Mouse (Mus musculus) erythroblast, embryonic 14.5 days (primary cell): ENCODE data around the gene Prr7. TPM values are rescaled to one million over a fixed set of nuclear protein-coding genes. Genes with fewer than 3 reads are reported as not detected.

Experiments
- H3K27me3 ChIP-seq: 2 replicates; pipeline ENCODE4 v1.6.1; 2012; ENCODE audit warnings: inconsistent platforms; ENCODE audit not compliant: control insufficient read depth
- H3K36me3 ChIP-seq: 2 replicates; pipeline ENCODE4 v1.6.1; 2012; ENCODE audit warnings: mild to moderate bottlenecking, inconsistent platforms; ENCODE audit not compliant: control insufficient read depth
- H3K4me1 ChIP-seq: 2 replicates; pipeline ENCODE4 v1.6.1; 2012; ENCODE audit warnings: inconsistent platforms; ENCODE audit not compliant: control insufficient read depth
- H3K4me3 ChIP-seq: replicated peaks from 2 replicates; pipeline ENCODE3; 2012; ENCODE audit warnings: moderate library complexity, mild to moderate bottlenecking, inconsistent platforms
- H3K9me3 ChIP-seq: 2 replicates; pipeline ENCODE4 v1.6.1; 2012; ENCODE audit warnings: low read length, inconsistent platforms, mixed read lengths; ENCODE audit not compliant: control insufficient read depth
- GATA1 ChIP-seq: IDR thresholded peaks from 2 replicates; pipeline ENCODE4 v1.6.1; 2012; ENCODE audit warnings: low read length, inconsistent platforms, mixed read lengths
- TAL1 ChIP-seq: IDR thresholded peaks from 3 replicates; pipeline ENCODE4 v1.6.1; 2012; ENCODE audit warnings: low read length, inconsistent platforms, mixed read lengths
- polyA plus RNA-seq: library from polyadenylated mRNA; stranded (reverse); fragments of >175 nt; gene quantifications from 2 replicates; pipeline ENCODE4 v1.2.3, GENCODE M21; 2012

The Prr7 gene
- polyA plus RNA-seq, 1 experiment: 0.23 TPM

DNA sequence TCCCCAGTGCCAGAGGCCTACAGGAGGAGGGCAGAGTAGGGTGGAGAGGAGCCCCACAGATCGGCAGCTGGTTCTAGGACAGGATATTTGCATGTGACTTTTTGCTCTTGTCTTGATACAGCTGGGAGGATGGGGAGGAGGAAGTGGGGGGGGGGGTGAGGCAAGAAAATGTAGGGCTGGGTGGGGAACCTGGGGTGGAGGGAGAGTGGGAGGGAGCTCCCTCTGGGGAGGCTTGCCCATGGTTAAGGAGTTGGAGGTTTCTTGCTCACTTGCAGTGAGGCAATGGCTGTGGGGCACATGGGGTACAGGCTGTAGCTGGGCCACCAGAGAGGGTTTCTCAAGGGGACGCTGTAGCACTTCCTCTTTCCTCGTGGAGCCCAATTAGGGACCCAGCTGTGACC is 16.5 kb upstream of the Prr7 start:
- TF ChIP-seq GATA1 (no peak), TAL1 (no peak)
- peaks cover 5% of the 10 kb centered on the region for H3K27me3 ChIP-seq
- H3K9me3 ChIP-seq: no peaks in the 10 kb centered on the region
- H3K4me1 ChIP-seq: peaks cover 62% of the 10 kb centered on the region
- peak overlapping the region; percentile 97 for H3K4me3 ChIP-seq
- peaks cover 60% of the 10 kb centered on the region for H3K36me3 ChIP-seq

DNA sequence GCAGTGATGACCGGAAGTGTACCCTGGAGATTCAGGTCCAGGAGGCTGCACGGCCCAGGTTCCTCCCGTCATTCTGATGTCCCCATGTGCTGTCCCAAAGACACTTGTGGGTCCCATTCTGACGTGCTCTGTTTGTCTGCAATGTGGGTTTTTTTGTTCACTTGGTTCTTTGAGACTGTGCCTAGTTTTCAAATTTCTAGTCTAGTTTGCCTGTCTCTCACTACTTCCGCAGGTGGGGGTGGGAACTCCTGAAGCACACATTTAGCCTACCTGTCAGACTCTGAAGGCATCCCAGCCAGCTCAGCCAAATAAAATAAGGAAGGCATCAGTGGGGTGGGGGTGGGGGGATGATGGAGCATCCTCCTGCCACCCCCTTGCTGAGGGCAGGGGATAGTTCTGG is 15.9 kb upstream of the Prr7 start:
- H3K9me3 ChIP-seq: no peaks in the 10 kb centered on the region
- H3K4me1 ChIP-seq: peaks cover 62% of the 10 kb centered on the region
- no peak overlapping the region for H3K4me3 ChIP-seq
- no peak for TF ChIP-seq GATA1
- no peak for TF ChIP-seq TAL1
- H3K36me3 ChIP-seq: peaks cover 66% of the 10 kb centered on the region
- H3K27me3 ChIP-seq: peaks cover 3% of the 10 kb centered on the region

DNA sequence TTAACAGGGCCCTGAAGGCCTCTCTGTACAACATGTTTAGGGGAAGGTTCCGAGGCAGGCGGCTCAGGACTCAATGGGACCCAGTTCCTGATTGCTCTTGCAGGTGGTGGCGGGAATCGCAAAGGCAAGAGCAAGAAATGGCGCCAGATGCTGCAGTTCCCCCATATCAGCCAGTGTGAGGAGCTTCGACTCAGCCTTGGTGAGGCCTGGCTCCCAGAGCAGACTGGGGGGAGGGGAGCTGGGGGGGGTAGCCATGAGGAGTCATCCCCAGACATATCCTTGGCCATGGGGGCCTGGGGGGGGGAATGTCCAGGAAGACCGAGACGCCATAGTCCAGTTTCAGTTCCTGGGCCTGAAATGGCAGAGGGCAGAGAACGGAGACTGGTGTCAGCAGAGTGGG is 14.9 kb upstream of the Prr7 start:
- Histone ChIP-seq H3K27me3 (no peaks in the 10 kb centered on the region), H3K9me3 (no peaks in the 10 kb centered on the region), H3K4me1 (peaks cover 55% of the 10 kb centered on the region), H3K4me3 (no peak overlapping the region), H3K36me3 (peaks cover 76% of the 10 kb centered on the region)
- TF ChIP-seq GATA1: no peak
- no peak for TF ChIP-seq TAL1

DNA sequence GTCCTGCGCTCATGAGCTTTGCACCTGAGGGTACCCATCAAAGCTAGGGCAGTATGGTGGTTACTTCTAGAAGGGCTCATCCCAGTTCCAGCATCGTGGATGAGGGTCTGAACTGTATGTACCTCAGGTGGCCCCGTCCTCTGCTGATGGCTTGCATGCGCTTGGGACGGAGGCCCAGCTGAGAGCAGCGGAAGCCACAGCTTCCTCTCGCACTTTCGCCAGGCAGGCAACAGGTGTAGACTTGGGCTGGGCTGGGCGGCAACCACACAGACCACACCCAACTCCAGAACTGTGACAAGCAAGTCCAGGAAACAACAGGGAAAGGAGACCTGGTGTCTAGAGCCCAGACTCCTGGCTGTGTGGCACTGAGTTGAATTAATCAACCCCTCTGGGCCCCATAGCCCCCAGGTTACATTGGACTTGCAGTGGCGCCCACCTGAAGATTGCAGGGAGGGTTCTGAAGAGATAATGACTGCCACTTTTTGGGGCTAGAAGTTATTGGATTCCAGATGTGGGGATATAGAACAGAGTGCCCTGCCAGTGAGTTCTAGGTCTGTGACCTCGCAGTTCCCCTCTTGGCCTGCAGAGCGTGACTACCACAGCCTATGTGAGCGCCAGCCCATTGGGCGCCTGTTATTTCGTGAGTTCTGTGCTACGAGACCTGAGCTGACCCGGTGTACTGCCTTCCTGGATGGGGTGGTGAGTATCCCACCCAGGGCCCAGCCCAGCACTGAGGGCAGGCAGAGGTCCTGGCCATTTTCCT is 14.2 kb upstream of the Prr7 start:
- Histone ChIP-seq H3K4me3 (no peak overlapping the region), H3K27me3 (no peaks in the 10 kb centered on the region), H3K4me1 (peaks cover 51% of the 10 kb centered on the region), H3K9me3 (no peaks in the 10 kb centered on the region), H3K36me3 (peaks cover 83% of the 10 kb centered on the region)
- TF ChIP-seq TAL1 (no peak), GATA1 (no peak)

DNA sequence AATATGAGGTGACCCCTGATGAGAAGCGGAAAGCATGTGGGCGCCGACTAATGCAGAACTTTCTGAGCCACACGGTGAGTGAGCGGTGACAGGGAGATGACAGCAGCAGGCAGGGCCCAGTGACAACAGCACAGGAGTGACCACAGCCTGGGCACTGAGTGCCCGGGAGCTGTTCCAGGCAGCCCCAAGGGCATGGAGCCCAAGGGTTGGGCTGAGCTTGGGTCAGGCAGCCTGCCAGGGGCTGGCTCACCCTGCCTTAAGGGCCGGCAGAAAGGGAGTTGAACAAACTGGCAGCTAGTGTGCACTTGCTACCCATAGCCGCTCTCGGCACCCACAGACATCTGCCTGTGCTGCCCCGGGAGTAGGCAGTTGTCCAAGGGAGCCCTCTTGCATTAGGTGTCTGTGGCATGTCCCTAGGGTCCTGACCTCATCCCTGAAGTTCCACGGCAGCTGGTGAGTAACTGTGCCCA is 13.5 kb upstream of the Prr7 start:
- TF ChIP-seq GATA1 (no peak), TAL1 (no peak)
- Histone ChIP-seq H3K27me3 (no peaks in the 10 kb centered on the region), H3K36me3 (peaks cover 90% of the 10 kb centered on the region), H3K4me3 (no peak overlapping the region), H3K4me1 (peaks cover 48% of the 10 kb centered on the region), H3K9me3 (no peaks in the 10 kb centered on the region)

DNA sequence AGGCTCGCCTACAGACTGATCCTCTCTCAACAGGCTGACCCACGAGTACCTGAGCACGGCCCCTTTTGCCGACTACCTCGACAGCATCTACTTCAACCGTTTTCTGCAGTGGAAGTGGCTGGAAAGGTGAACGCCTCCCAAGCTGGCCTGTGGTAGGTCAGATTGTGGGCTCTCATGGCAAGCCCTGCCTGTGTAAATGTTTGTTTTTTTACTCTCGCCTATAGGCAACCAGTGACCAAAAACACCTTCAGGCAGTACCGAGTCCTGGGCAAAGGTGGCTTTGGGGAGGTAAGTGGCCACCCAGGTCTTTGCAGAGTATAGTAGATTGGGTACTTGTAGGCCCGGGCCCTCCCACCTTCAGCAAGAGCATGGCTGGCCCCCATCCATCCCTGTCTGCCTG is 12.8 kb upstream of the Prr7 start:
- no peaks in the 10 kb centered on the region for H3K9me3 ChIP-seq
- peaks cover 97% of the 10 kb centered on the region for H3K36me3 ChIP-seq
- no peak for TF ChIP-seq TAL1
- no peak for TF ChIP-seq GATA1
- H3K4me3 ChIP-seq: no peak overlapping the region
- no peaks in the 10 kb centered on the region for H3K27me3 ChIP-seq
- peaks cover 41% of the 10 kb centered on the region for H3K4me1 ChIP-seq

DNA sequence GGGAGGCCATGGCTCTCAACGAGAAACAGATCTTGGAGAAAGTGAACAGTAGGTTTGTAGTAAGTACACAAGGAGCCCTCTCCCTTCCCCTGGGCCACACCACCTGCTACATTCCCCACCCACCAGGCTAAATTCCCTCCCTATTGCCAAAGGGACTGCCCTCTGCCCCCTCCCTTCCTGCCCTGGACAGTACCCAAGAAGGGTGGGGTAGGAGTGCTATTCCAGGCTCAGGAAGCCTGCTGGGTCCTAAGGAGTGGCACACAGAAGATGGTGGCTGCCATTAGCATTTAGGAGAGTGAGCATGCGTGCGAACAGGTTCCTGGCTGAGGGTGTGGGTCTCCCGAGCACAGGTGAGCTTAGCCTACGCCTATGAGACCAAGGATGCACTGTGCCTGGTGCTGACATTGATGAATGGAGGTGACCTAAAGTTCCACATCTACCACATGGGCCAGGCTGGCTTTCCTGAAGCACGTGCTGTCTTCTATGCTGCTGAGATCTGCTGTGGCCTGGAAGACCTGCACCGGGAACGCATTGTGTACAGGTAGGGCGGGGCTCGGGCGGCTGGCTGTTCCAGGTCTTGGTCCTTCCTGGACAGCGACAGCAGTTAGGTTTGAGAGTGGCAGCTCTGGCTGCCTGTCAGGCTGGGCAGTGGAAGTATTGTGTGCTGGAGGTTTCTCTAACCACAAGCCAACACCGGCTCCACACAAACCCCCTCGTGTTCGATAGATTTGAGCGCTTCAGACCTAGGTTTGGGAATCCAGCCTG is 12.1 kb upstream of the Prr7 start:
- TF ChIP-seq TAL1 (no peak), GATA1 (no peak)
- peaks cover 34% of the 10 kb centered on the region for H3K4me1 ChIP-seq
- no peak overlapping the region for H3K4me3 ChIP-seq
- H3K27me3 ChIP-seq: no peaks in the 10 kb centered on the region
- H3K36me3 ChIP-seq: peaks cover 99% of the 10 kb centered on the region
- H3K9me3 ChIP-seq: no peaks in the 10 kb centered on the region

DNA sequence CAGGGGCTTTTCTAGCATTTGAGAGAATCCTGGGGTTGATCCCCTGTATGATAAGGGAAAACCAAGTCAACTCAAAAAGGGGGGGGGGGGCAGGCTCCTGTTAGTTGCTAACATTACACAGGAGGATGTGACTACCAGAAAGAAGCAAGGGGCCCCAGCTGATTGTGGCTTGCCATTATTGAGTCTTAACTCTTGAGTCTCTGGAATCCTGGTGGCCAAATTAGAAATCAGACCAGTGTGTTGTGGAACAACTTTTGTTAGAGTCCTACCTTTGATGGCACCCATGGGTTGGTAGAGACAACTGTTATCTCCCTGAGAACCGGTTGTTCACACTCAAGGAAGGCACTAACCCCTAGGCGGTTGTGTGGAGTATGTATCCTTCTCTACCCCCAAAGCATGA is 1.1 kb upstream of the Prr7 start:
- Histone ChIP-seq H3K4me3 (no peak overlapping the region), H3K27me3 (peaks cover 50% of the 10 kb centered on the region), H3K4me1 (peaks cover 13% of the 10 kb centered on the region), H3K9me3 (no peaks in the 10 kb centered on the region), H3K36me3 (peaks cover 44% of the 10 kb centered on the region)
- TF ChIP-seq TAL1: no peak
- TF ChIP-seq GATA1: no peak

DNA sequence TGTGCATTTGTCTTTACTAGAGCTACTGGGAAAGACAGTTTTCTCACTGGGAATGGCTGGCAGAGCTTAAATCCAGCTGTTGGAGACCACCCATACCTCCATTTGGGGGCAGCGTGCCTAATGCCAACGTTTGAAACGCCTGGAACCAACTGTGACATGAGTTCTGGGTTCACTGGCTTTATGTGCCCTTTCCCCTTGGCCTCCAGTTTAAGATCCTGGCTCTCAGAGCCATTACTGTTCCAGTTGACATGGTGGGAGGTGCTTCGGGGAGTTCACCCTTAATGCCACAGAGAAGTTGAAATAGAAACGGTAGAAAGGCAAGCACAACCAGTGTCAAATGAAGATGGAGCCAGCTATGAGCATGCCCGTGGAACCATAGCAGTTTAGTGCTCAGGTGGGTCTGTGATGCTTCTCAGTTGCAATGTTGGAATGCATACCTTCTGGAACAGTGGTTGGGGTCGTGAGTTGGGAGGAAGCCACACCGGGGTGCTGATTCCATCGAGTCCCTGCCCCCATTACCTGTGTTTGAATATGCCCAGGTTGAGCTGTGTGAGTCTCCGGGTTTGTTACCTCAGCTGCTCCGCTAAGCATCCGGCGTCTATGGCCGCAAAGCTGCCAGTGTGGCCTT is 554 bp upstream of the Prr7 start:
- no peaks in the 10 kb centered on the region for H3K9me3 ChIP-seq
- peaks cover 13% of the 10 kb centered on the region for H3K4me1 ChIP-seq
- no peak overlapping the region for H3K4me3 ChIP-seq
- peaks cover 39% of the 10 kb centered on the region for H3K36me3 ChIP-seq
- TF ChIP-seq GATA1: no peak
- no peak for TF ChIP-seq TAL1
- H3K27me3 ChIP-seq: peaks cover 55% of the 10 kb centered on the region
